Mouse (Mus musculus): ENCODE data around the gene Smoc1.

The Smoc1 gene

DNA sequence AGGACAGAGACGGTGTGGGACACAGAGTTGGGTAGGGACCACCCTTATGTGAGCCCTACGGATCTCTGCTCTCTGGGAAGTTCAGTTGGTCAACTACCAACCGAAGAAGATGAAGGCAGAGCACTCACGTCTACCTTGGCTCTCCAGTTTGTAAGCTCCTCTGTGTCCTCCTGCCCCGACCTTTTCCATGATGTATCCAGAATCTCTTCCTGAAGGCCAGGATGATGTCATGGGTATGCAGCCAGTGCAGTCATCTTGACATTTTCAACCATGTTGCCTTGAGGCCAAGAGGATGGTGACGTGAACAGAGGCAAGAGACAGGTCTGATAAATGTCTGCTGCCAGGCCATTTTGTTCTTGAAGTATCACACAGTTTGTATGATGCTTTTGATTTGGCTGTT, 111.6 kb downstream of the Smoc1 start:
- no peak for DNase-seq

GRCm38 (mm10) chr12:81139463-81139862, 112.9 kb downstream of the Smoc1 start:
- DNase-seq, result no peak

DNA sequence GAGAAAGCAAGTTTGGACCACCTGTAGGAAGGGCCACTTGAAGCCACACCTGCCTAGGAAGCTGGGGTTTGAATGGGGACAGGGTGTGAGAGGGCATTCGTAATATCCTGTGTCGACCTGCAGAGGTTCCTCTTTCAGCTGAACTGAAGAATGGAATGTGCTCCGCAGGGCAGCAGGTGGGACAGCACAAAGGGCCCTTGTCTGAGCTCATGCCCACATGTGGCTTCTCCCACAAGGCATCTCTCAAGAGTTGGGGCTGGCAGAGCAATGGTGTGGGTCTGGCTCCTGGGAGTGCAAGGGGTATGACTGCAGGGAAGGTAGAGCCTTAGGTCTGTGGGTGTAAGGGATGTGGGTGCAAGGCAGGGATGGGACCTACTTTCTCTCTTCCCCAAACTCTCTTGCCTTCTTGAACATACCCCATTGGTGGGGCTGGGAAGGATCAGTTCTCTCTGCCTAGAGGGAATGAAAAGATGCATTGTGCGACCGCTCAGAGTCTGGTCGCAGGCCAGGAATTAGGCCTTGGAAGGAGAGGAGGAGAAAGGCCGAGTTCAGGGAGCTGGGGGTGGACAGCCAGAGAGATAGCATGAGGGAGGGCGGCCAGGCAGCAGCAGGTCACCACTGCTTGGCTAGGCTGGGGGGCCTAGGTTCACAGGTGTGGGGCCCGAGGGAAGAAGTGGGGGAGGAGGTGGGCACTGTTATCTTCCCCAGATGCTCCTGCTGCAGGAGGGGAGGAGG, 114.2 kb downstream of the Smoc1 start:
- no peak for DNase-seq

GRCm38 (mm10) chr12:81141329-81141711, 114.7 kb downstream of the Smoc1 start:
- DNase-seq, result no peak

DNA sequence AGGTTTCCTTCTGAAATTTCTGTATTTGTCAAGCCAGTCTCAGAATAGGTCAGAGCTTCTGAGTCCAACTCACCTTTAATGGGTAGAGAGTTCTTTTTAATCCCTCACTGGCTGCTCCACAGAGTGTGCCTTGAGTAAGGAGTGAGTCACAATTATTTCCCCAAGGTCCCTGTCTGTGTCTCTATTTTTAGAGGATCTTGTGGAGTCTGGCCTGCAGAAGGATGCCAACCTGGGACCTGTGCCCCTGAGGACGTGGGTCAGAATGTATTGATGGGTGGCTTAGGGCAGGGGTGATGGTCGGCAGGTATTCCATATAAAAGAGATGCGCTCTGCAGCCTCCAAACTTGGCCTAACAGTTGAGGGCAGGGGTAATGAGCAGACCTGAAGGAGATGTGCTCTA, 115.6 kb downstream of the Smoc1 start:
- no peak for DNase-seq

GRCm38 (mm10) chr12:81144201-81144600, 117.6 kb downstream of the Smoc1 start:
- DNase-seq, result no peak

- DNase-seq, result no peak
Measured at GRCm38 (mm10) chr12:81146417-81147180, 120.0 kb downstream of the Smoc1 start.

GRCm38 (mm10) chr12:81147956-81148355, 121.3 kb downstream of the Smoc1 start:
- no peak for DNase-seq

GRCm38 (mm10) chr12:81150917-81151316, 124.3 kb downstream of the Smoc1 start:
- DNase-seq, result no peak

DNA sequence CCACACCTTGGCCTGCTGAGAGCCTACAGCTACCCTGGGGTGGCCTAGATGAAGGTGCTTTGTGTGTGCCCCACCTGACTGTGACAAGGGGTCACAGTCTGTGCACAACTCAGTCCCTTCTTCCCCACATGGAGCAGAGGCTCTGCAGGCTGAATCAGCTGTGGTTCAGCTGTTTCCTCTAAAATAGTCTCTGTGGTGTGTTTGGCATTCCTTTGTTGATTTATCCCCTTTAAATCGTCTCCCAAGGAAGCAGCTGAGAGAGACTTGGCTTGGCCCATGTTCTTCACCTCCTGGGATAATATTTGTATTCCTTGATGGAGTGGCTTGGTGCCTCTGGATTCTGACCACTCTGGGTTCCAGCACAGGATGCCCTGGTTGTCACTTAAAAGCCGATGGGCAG, 125.5 kb downstream of the Smoc1 start:
- DNase-seq, result no peak

- no peak for DNase-seq
Measured at GRCm38 (mm10) chr12:81155675-81156074, 129.1 kb downstream of the Smoc1 start.

- DNase-seq, result no peak
Measured at GRCm38 (mm10) chr12:81156841-81157240, 130.2 kb downstream of the Smoc1 start.

DNA sequence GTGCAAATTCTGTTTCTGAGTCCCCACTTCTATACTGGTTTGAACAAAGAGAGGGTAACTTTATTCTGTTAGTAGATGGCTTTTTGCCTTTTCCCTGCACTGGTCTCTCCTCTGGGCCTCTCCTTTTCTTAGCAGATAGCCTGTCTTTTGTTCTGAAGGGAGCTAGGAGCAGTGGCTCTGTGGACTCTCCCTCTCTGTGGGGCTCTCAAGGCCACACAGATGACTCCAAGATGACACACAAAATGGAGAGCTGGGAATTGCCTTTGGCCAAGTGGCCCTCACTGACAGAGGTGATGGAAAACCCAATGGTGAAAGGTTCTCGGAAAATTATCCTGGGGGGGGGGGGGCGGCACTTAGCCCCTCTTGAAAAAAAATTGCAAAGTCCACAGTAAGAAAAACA, 133.3 kb downstream of the Smoc1 start:
- DNase-seq, result no peak

GRCm38 (mm10) chr12:81160425-81160824, 133.8 kb downstream of the Smoc1 start:
- DNase-seq, result no peak

GRCm38 (mm10) chr12:81160831-81161230, 134.2 kb downstream of the Smoc1 start:
- DNase-seq, result peak; percentile 8

DNA sequence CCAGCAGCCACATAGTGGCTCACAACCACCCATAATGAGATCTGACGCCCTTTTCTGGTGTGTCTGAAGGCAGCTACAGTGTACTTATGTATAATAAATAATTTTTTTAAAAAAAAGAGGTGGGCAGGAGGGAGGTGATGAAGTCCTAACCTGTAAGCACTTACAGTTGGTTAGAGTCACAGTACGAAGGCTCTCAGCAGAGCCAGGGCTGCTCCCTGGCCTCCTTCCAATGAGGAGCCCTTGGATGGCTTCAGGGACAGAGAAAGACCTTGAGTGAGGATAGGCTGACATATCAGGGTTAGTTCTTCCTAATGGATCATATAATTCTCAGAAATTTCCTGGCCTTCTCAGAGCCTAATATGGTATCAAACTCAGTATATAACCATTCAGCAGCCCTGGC, 134.7 kb downstream of the Smoc1 start:
- no peak for DNase-seq

DNA sequence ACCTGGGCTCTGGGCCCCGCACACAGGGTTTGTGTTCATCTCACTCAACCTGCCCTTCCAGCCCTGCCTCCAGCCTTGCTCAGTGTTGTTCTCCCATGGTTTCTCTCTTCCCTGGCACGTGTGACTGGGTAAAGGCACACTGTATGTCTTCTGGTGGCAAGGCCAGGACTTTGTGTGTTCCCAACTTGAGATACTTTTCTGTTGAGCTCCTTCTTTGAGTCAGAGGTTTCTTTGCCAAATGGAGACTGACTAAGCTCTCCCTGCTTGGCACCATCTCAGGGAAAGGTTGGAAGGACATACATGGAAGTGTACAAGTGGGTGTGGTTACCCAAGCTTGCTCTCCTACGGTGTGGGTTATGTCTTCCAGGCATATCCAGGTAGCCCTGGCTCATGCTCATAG, 136.5 kb downstream of the Smoc1 start:
- DNase-seq, result no peak

DNA sequence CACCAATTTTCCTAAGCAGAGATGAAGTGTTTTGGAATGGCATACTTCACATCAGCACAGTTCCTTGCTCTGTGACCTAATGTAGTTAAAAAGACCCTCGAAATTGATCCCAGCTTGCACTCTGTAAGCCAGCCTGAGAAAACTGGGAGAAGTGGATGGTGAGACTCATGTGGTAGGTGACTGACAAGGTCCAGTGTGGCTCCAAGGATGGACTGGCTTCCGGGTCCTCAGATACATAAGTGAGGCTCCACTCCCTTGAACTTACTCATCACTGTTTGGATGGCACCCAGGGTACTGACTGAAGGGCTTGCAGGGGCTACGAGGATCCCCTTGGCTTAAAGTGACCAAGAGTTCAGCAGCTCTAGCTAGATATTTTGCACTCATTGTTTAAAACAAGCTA, 137.0 kb downstream of the Smoc1 start:
- no peak for DNase-seq

DNA sequence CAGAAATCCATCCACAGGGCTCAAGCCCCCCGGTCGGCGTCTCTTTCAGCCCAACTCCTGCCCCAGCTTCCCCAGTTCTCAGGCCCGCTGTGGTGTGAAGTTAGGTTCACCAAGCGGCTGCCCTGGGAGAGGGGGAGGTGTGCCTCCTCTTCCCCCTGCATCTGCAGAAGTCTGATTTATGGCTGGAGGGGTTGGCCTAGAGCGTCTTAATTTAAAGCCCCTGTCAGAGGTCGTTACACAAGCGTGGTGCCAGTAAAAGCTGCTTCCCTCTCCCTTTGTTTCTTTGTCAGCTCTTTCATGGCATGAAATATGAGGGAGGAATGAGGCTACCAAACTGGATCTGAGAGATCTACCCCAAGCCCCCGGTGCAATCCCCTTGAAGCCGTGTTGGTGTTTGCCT, 139.5 kb downstream of the Smoc1 start:
- DNase-seq, result no peak

GRCm38 (mm10) chr12:81166615-81167014, 140.0 kb downstream of the Smoc1 start:
- DNase-seq, result no peak

GRCm38 (mm10) chr12:81167142-81167541, 140.5 kb downstream of the Smoc1 start:
- no peak for DNase-seq

GRCm38 (mm10) chr12:81168031-81168430, 141.4 kb downstream of the Smoc1 start:
- no peak for DNase-seq

- DNase-seq, result no peak
Measured at GRCm38 (mm10) chr12:81168494-81168893, 141.9 kb downstream of the Smoc1 start.

- DNase-seq, result no peak
Measured at GRCm38 (mm10) chr12:81170076-81170475, 143.5 kb downstream of the Smoc1 start.

DNA sequence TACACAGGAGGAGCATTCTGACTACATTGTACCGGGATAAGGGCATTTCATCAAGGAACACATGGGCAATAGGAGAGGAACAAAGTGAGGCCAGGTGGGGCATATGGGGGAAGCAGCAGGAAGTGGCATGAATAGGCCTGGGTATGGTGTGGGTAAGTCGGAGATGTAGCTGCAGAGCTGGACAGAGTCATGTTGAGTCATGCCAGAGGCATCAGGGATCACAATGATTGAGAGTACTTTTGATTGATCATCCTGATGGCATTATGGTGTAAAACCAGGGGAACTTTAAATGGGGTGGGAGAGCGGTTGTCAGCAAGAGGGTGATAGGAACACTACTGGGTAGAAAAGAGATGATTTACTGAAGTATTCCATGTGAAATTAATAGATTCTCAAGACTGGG, 146.4 kb downstream of the Smoc1 start:
- no peak for DNase-seq
